Mouse (Mus musculus) stomach, postnatal 0 days (tissue): ENCODE data around the gene Hist1h1t.

Experiments used
- CTCF ChIP-seq: IDR thresholded peaks from 2 replicates; pipeline ENCODE4 v1.5.1; 2016; ENCODE audit warnings: antibody characterized with exemption, low read depth, mild to moderate bottlenecking, moderate library complexity
- EP300 ChIP-seq: optimal IDR thresholded peaks from 2 replicates; pipeline ENCODE3; 2016; ENCODE audit warnings: antibody characterized with exemption

DNA sequence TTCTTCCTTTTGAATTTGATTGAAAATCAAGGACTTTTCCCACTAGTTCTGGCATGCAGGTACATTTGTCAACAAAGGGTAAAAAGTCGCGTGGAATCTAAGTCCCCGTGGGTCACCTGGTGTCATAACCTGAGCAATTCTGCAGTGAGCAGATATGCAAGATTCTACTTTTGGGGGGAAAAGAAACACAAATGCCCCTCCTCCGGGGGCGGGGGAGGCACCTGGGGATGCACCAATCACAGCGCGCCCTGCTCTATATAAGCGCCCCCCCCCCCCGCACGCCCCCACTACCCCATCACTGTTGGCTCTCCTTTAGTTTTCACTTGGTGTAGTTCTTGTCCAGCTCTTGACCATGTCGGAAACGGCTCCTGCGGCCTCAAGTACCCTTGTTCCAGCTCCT is at the start of gene Hist1h1t:
- TF ChIP-seq CTCF: no peak
- no peak for TF ChIP-seq EP300
